Mouse (Mus musculus) olfactory bulb, adult 2 months (tissue): Measurements from ENCODE around the gene Srpk3.

Experiments used
- CTCF ChIP-seq: fragments of 200-500 bp; IDR thresholded peaks from 2 replicates; pipeline ENCODE4 v1.5.1; 2012; ENCODE audit warnings: low read depth, mild to moderate bottlenecking, low read length, moderate library complexity; ENCODE audit not compliant: insufficient read depth
- POLR2A ChIP-seq: fragments of 200-500 bp; IDR thresholded peaks from 2 replicates; pipeline ENCODE4 v1.6.1; 2012; ENCODE audit warnings: mild to moderate bottlenecking, low read depth, low read length, moderate library complexity; ENCODE audit not compliant: insufficient read depth

DNA sequence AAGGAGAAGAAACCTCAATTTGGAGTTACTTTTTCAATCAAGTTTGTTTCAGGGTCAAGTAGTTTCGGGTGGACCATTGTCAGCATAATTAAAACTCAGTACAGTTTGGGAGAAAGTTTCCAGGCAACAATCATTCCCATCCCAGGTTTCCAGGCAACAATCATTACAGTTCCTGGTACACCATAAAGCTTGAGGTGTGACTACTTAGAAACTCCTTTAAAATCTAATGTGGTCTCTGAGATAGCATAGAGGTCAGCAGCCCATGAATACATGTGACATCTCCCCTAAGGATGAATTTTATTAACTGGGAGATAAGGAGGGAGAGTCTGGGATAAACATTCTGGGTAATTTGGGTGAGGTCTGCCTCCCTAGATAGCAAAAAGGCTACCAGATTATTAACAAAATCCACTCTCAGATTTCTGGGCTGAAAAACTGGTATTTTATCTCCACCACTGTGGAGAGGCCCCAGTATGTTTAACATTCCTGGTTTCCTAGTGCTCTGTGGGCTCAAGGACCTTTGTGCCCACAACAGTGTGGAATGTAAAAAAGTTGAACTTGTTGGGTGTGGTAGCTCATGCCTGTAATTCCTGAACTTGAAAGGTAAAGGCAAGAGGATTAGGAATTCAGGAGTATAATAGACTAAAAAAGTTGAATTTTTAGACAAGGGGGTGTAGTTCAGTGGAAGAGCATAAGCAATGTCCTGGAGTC lies 29.3 kb upstream of the Srpk3 start:
- TF ChIP-seq CTCF (no peak), POLR2A (no peak)
